11 mouse cellular contexts compared by ENCODE assay signal in genomic region chr6:31560138-31560959, GRCm38 (mm10). TPM values are rescaled to one million over a fixed set of nuclear protein-coding genes. Genes with fewer than 3 reads are reported as not detected.
A peak's percentile ranks its signal among the peaks of the same experiment; 100 is the strongest.
DNase-seq lines count a peak whose midpoint lies in the region; ATAC-seq lines count a peak whose summit lies in the region.
"Had no signal": no experiment of that assay in that cellular context is flagged by ENCODE, and none has a peak within 500 bp of the region (broad histone marks: within the 10 kb centered on the region; RNA-seq: fewer than 3 reads in every experiment).

No protein-coding gene starts in this region.

- H3K4me2 ChIP-seq in forebrain, embryonic 15.5 days (replicated peaks) = no peak overlapping the region; the same call in 1 of the 2 replicates
- H3K4me2 ChIP-seq in liver, embryonic 12.5 days = peak overlapping the region; percentile 94
- H3K4me2 ChIP-seq in forebrain, embryonic 14.5 days (ENCODE audit: low read length) = peak overlapping the region; percentile 96
- H3K4me2 ChIP-seq in midbrain, embryonic 16.5 days (ENCODE audit: low read length) = peak overlapping the region; percentile 85; the same call in 1 of the 2 replicates

- DNase-seq in forebrain, embryonic 10.5 days (ENCODE audit: extremely low spot score, low spot score) = no peak
- no peak for DNase-seq in liver
- no peak for DNase-seq in forebrain, embryonic 14.5 days (ENCODE audit: low spot score)
- no peak for DNase-seq in thymus, postnatal 36 days
- DNase-seq: cerebellum, adult 9-11 months; retina, postnatal 1 day; thymus, postnatal 25 days had no signal

- H3K27me3 ChIP-seq in forebrain, embryonic 10.5 days (ENCODE audit: poor library complexity, severe bottlenecking) = peaks cover 54% of the 10 kb centered on the region
- no peaks in the 10 kb centered on the region for H3K27me3 ChIP-seq in forebrain, embryonic 15.5 days
- H3K27me3 ChIP-seq in liver, embryonic 12.5 days (replicated peaks) = peaks cover 12% of the 10 kb centered on the region; the same call in 1 of the 2 replicates
- H3K27me3 ChIP-seq in forebrain, embryonic 14.5 days (replicated peaks; ENCODE audit: control insufficient read depth, insufficient read depth, low read length) = no peaks in the 10 kb centered on the region
- H3K27me3 ChIP-seq in midbrain, embryonic 16.5 days (ENCODE audit: control insufficient read depth, insufficient read depth, low read depth, low read length) = no peaks in the 10 kb centered on the region

- no peaks in the 10 kb centered on the region for H3K9me3 ChIP-seq in forebrain, embryonic 10.5 days
- H3K9me3 ChIP-seq in forebrain, embryonic 15.5 days = no peaks in the 10 kb centered on the region
- no peaks in the 10 kb centered on the region for H3K9me3 ChIP-seq in liver, embryonic 12.5 days (replicated peaks)
- no peaks in the 10 kb centered on the region for H3K9me3 ChIP-seq in forebrain, embryonic 14.5 days (replicated peaks; ENCODE audit: control insufficient read depth, low read length)
- no peaks in the 10 kb centered on the region for H3K9me3 ChIP-seq in midbrain, embryonic 16.5 days (replicated peaks; ENCODE audit: control insufficient read depth, low read length, poor library complexity, severe bottlenecking)

- H3K36me3 ChIP-seq in forebrain, embryonic 10.5 days (replicated peaks) = 0 out of 2 replicates have a peak, but pooled peaks cover 6% of the 10 kb centered on the region
- H3K36me3 ChIP-seq in forebrain, embryonic 15.5 days = no peaks in the 10 kb centered on the region
- H3K36me3 ChIP-seq in liver, embryonic 12.5 days = peaks cover 8% of the 10 kb centered on the region
- H3K36me3 ChIP-seq in forebrain, embryonic 14.5 days (ENCODE audit: control insufficient read depth, insufficient read depth, low read length) = no peaks in the 10 kb centered on the region
- no peaks in the 10 kb centered on the region for H3K36me3 ChIP-seq in midbrain, embryonic 16.5 days (ENCODE audit: control insufficient read depth, insufficient read depth, low read length)

- H3K9ac ChIP-seq in forebrain, embryonic 15.5 days (replicated peaks) = no peak overlapping the region
- peak overlapping the region; percentile 24; the same call in 1 of the 2 replicates for H3K9ac ChIP-seq in liver, embryonic 12.5 days
- 0 out of 2 replicates have a peak overlapping the region, but pooled peaks have one; percentile 8 for H3K9ac ChIP-seq in forebrain, embryonic 14.5 days (ENCODE audit: low read length)
- H3K9ac ChIP-seq in midbrain, embryonic 16.5 days (ENCODE audit: low read depth, low read length) = no peak overlapping the region

- no peak for ATAC-seq in forebrain, embryonic 15.5 days (replicated peaks)
- ATAC-seq in liver, embryonic 12.5 days = no peak
- ATAC-seq in forebrain, embryonic 14.5 days = no peak
- ATAC-seq in midbrain, embryonic 16.5 days = no peak
- ATAC-seq in CD4-positive, CD25-positive, alpha-beta regulatory T cell, adult 4 months = no peak

- WGBS in forebrain, embryonic 10.5 days = 6% methylated on average over 13 of the region's 13 CpGs
- 11% methylated on average over 13 of the region's 13 CpGs for WGBS in forebrain, embryonic 15.5 days
- WGBS in liver, embryonic 12.5 days (ENCODE audit: insufficient replicate concordance) = 46% methylated on average over 13 of the region's 13 CpGs
- 9% methylated on average over 13 of the region's 13 CpGs for WGBS in forebrain, embryonic 14.5 days
- 11% methylated on average over 13 of the region's 13 CpGs for WGBS in midbrain, embryonic 16.5 days

- peak overlapping the region; percentile 58 for H3K27ac ChIP-seq in forebrain, embryonic 10.5 days
- no peak overlapping the region for H3K27ac ChIP-seq in forebrain, embryonic 15.5 days (replicated peaks)
- H3K27ac ChIP-seq in liver, embryonic 12.5 days = no peak overlapping the region
- H3K27ac ChIP-seq in forebrain, embryonic 14.5 days (ENCODE audit: low read depth, low read length) = no peak overlapping the region
- H3K27ac ChIP-seq in midbrain, embryonic 16.5 days (ENCODE audit: low read length) = no peak overlapping the region

- peaks cover 57% of the 10 kb centered on the region for H3K4me1 ChIP-seq in forebrain, embryonic 10.5 days
- H3K4me1 ChIP-seq in forebrain, embryonic 15.5 days = peaks cover 39% of the 10 kb centered on the region
- H3K4me1 ChIP-seq in liver, embryonic 12.5 days = peaks cover 68% of the 10 kb centered on the region
- peaks cover 24% of the 10 kb centered on the region for H3K4me1 ChIP-seq in forebrain, embryonic 14.5 days (ENCODE audit: control insufficient read depth, insufficient read depth, low read length)
- peaks cover 23% of the 10 kb centered on the region for H3K4me1 ChIP-seq in midbrain, embryonic 16.5 days (ENCODE audit: control insufficient read depth, insufficient read depth, low read length)

- H3K4me3 ChIP-seq in forebrain, embryonic 10.5 days = peak overlapping the region; percentile 24; the same call in 1 of the 2 replicates
- no peak overlapping the region for H3K4me3 ChIP-seq in forebrain, embryonic 15.5 days
- no peak overlapping the region for H3K4me3 ChIP-seq in liver, embryonic 12.5 days
- H3K4me3 ChIP-seq in forebrain, embryonic 14.5 days (ENCODE audit: low read depth, low read length) = no peak overlapping the region
- H3K4me3 ChIP-seq in midbrain, embryonic 16.5 days (ENCODE audit: low read depth, low read length) = no peak overlapping the region

RNA-seq across cellular contexts. Expression of gene Podxl, which starts 3.4 kb away (rescaled TPM):
- 17.2 and 20.6 TPM in 2 replicates for polyA plus RNA-seq in forebrain, embryonic 10.5 days (2016; fragmentation: Nextera tagmentation; extraction: Ambion mirVana)
- polyA plus RNA-seq in forebrain, embryonic 15.5 days (2015; fragmentation: Nextera tagmentation; extraction: Ambion mirVana) = 11.5 and 12.7 TPM in 2 replicates
- 23.0 and 24.5 TPM in 2 replicates for polyA plus RNA-seq in liver, embryonic 12.5 days (2016; fragmentation: Nextera tagmentation; extraction: Ambion mirVana)
- polyA plus RNA-seq in forebrain, embryonic 14.5 days (2014; fragmentation: Nextera tagmentation; extraction: Ambion mirVana) = 9.3 and 10.7 TPM in 2 replicates
- polyA plus RNA-seq in midbrain, embryonic 16.5 days (2015; fragmentation: Nextera tagmentation; extraction: Ambion mirVana) = 8.5 and 11.1 TPM in 2 replicates
- polyA plus RNA-seq in CD4-positive, CD25-positive, alpha-beta regulatory T cell, adult 4 months (2017; shearing (Covaris generic)) = not detected

Comparison
In these comparisons a context has a peak if more than half of its experiments do, and no peak if none do; other contexts are left out.
1. H3K9ac ChIP-seq: peak in liver, embryonic 12.5 days (single experiment) and forebrain, embryonic 14.5 days (single experiment); none in forebrain, embryonic 15.5 days (single experiment) and midbrain, embryonic 16.5 days (single experiment).